Mouse (Mus musculus): ENCODE data around the gene Slc25a4.
"Not testable (repeated sequence)": the region's sequence is repeated elsewhere in the genome, so short reads cannot be mapped to it uniquely, and the experiment has no call there.

Gene Slc25a4

DNA sequence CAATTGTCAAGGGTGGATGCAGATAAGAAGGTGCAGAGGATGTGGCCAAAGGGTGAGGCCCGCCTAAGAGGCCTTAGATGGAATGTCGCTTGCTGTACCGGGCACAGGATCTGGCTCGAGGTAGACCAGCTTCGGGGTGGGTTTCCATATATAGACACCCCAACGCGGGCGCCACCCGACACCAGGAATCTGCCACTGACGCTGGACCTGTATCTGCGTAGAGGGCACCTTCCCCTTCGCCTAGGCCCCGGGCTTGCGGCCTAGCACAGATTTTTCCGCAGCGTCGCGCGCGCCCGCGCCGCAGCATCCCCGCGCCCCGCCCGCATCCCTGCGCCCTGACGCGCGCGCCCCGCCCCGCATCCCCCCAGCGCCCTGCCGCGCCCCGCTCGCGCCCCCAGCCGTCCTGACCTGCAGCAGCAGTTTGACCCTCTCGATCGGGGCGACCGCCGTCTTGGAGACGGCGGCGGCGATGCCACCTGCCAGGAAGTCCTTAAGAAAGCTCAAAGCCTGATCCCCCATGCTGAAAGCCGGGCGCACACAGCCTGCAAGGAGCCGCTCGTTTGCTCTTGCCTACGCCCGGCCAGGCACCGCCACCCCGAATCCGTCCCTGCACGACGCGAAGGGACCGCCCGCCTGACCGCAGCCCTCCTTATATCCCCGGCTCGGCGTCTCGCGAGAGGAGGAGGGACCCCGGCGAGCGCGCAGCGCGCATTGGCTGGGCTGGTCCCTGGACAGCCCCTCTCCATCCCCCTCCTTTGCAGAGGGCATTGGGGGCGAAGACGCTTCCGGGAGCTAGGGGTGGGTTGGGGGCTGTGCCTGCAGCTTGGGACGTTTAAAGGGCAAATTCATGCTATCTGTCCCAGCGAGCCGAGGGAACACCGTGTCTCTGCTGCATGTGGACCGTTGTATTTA, at the start of gene Slc25a4:
Gene Slc25a4, minus strand, starts transcription at position 881 of the 912 bp plus-strand sequence.
- peak; percentile 94 to 95 for DNase-seq

DNA sequence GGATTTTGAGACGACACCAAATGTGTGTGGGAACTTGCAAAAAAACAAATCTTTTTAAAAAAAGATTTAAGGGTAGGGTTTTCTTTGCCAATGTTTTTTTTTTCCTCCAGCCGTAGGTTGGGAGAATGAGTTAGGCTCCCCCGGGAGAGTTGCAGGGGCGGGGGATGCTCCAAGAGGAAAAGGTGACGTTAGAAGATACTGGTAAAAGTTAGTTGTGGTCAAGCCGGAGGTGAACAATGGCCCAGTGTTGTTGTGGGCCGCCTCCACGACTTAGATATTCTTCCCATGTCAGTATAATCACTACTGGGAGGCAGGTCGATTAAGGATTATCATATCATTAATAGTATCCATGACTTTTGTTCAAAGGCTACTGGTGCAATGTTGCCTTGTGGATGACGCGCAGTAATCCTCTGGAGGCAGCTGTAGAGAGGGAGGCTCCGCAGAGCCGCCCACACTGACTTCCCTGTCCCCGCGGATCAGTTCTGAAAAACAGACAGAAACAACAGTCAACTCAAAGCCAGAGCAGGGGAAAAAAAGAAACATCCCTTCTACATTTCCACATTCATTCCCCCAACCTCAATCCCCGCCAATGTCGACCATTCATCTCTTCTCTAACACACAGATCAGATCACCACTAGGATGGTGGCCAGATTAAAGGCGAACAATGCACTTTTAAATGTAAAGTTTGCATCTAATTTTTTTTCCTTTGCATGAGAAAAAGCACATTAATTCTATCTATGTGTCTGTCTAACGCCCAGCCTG, 47.0 kb upstream of the Slc25a4 start:
- DNase-seq: no peak

DNA sequence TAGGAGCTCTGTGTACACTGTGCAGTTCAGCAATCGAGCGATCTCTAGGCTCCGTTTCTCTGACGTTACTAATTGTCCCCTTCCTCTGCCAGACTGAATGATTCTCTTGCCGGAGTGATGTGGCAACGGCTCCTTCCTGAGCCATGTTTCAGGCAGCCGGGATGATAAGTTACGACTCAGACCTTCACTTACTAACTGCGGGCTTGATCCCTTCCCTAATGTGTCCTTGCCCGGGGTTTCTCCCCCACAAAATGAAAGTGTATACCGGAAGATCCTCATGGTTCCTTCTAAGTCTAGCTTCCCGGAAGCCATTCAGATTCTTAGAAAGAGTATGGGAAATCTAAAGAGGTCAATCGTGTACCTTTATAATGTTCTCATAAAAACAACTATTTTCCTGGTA, 41.4 kb upstream of the Slc25a4 start:
- DNase-seq: no peak

- no peak for DNase-seq
Observed at GRCm38 (mm10) chr8:46251561-46251960, 40.5 kb upstream of the Slc25a4 start.

GRCm38 (mm10) chr8:46246346-46246745, 35.3 kb upstream of the Slc25a4 start:
- DNase-seq: no peak

- no peak for DNase-seq
Observed at GRCm38 (mm10) chr8:46242946-46243345, 31.9 kb upstream of the Slc25a4 start.

GRCm38 (mm10) chr8:46241568-46242374, 30.7 kb upstream of the Slc25a4 start:
- DNase-seq: peak; percentile 34 to 72

DNA sequence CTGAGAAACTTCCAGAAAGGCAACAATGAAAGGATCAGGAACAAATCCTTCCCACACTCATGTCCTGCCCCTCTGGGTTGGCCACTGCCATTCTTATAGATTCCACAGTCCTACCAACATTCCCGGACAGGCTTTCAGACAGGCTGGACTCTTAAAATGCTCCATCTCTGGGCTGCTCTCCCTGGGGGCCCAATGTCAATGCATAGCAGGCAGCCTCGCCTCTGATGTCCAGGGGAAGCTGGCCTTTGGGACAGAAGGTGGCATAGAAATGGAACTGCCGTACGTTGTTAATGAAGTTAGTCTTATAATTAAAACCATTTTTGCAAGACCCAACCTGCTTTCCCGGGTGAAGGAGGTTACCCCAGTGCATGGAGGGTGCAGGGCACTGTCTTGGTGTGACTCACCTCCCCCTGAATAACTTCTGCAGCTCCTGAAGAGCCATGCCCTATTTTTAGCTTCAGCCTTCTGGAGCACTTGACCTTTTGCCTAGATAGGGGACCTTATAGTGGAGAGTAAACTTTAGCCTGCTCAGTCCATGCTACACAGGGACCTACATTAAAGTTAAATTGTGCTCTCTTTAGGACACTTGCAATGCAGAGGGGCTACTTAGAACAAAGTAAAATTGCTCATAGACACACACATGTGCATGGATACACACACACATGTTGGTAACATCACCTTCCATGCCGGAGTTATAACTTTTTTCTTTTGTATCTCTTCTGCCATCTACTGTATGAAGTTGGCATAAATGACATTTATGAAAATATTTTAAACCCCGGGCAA, 25.5 kb upstream of the Slc25a4 start:
- DNase-seq: no peak

DNA sequence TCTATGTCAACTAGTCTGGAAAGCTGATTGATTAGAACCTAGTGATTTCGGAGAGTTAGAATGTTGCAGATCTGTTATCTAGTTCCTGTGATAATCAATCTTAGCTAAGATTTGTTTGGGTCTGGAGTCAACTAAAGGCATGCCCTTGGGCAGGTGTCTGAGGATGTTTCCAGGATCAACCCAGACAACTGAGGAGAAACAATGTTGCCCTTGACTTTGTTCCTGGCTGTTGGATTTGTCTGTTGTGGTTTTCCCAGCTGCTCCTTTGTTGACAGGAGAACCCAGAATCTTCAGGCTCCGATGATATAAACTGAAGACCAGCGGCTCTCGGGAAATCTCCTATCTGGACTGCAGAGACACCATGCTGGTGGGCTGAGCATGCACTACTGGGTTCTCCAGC, 23.7 kb upstream of the Slc25a4 start:
- no peak for DNase-seq

DNA sequence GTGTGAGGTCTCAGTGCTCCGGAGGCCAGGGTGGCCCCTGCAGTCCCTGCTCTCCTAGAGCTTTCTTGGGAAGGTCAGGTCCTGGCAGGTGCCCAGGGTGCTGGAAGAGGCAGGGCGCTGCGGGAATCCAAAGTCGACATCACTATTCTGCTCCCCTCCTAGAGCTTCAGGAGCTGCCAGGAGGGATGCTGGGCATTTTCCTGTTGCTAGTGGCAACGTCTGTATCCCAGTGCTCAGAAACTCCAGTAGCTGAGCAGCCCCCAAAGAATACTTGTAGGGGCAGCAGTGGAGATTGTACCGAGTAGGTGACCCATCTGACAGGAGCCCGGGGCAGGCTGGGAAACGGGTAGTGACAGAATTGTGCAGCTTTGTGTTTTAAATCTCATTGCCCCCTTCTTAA, 21.7 kb upstream of the Slc25a4 start:
- DNase-seq: no peak

- DNase-seq: not testable (repeated sequence)
Observed at GRCm38 (mm10) chr8:46231968-46232367, 20.9 kb upstream of the Slc25a4 start.

GRCm38 (mm10) chr8:46226622-46227021, 15.5 kb upstream of the Slc25a4 start:
- no peak for DNase-seq

- no peak for DNase-seq
Observed at GRCm38 (mm10) chr8:46225501-46225900, 14.4 kb upstream of the Slc25a4 start.

DNA sequence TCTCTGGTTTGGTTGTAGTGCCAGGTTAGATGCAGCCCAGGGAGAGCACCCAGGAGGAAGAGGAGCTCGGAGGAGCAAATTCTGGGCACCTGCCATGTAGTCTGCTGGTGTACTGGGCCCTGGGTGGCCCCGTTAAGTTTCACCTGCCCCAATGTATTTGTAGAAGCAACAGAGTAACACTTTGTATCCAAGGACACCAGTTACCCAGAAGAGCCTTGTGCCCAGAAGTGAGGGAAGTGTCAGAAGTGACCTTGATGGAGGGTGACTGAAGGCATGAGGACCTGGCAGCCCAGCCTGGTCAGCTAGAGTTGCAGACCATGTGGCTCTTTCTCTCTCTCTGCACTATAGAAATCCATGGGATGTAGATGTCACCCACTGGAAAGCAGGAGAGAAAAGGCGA, 9.5 kb upstream of the Slc25a4 start:
- no peak for DNase-seq

DNA sequence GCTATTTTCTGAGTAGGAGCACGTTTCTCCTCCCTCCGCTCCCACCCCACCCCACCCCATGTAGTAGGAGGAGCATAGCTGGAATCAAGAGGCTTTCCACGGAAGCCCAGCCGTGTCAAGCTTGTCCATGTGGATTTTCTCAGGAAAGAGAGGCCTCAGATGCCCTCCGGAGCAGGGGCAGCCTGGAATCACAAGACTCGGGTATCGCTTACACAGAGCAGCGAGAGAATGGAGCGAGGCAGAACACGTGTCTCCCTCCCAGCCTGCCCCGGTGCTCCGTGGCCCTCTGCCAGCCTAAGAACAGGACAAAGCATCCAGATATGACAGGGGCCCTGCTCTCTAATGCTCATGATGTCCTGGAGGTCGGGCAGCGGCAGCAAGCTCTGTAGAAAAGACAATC, 5.8 kb upstream of the Slc25a4 start:
- DNase-seq: peak; percentile 67 to 76

DNA sequence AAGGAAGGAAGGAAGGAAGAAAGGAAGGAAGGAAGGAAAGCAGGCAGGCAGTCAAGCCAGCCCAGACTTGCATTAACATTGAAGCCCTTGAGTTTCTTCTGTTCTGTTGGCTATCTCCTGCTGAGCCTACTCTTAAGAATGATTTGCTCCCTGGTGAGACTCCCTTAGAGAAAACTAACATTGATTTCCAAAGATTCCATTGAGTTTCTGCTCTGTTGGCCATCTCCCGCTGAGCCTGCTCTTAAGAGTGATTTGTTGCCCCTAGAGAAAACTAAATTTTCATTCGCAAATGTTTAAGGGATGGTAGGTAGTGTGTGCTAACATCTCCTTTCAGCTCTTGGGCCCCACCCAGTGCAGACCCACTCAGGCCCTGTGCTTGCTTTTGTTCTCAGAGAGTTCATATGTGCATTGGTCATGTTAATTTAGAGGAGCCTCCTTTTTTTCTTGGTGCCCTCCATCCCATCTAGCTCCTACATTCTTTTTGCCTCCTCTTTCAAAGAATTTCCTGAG, 2.9 kb upstream of the Slc25a4 start:
- no peak for DNase-seq

GRCm38 (mm10) chr8:46212194-46212593, 1.1 kb upstream of the Slc25a4 start:
- peak; percentile 67 to 70 for DNase-seq

GRCm38 (mm10) chr8:46211611-46212071, 557 bp upstream of the Slc25a4 start:
- peak; percentile 69 to 73 for DNase-seq

- no peak for DNase-seq
Observed at GRCm38 (mm10) chr8:46209057-46209456, 2.0 kb downstream of the Slc25a4 start.

DNA sequence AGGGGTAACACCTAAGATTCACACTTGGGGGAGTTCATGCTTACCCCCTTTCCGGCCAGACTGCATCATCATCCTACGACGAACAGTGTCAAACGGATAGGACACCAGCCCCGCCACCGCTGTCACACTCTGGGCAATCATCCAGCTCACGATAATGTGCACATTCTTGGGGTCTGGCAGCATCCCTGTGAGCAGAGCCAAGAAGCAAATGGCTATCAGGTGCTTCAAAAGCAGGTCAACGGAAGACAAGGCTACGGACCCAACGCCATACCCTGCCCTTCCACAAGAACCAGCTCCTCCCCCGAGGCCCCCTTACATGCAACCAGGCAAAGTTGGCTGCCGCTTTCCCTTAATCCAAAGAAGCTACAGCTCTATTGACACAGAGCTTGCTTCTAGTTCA, 2.7 kb downstream of the Slc25a4 start:
- no peak for DNase-seq

DNA sequence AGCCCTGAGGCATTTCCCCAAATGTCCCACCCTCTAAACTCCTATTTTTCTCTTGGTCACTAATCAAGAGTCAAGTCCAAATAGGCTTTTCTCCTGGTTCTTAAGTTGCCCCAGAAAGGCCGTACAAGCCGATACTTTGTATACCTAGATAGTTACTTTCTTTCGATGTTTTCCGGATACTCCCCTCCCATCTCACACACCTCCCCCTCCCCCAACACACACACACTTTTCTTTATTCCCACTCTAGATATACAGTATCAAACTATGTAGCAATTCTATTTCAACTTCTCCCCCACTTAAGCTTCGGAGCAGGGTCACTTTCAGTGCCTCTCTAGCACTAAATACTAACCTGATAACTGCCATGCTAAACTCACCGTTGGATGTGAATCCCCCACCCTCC, 5.0 kb downstream of the Slc25a4 start:
- DNase-seq: no peak

All from kidney, adult 8-10 months (tissue).